Mouse (Mus musculus): ENCODE measurements around the gene Rap2c.

Rap2c gene

DNA sequence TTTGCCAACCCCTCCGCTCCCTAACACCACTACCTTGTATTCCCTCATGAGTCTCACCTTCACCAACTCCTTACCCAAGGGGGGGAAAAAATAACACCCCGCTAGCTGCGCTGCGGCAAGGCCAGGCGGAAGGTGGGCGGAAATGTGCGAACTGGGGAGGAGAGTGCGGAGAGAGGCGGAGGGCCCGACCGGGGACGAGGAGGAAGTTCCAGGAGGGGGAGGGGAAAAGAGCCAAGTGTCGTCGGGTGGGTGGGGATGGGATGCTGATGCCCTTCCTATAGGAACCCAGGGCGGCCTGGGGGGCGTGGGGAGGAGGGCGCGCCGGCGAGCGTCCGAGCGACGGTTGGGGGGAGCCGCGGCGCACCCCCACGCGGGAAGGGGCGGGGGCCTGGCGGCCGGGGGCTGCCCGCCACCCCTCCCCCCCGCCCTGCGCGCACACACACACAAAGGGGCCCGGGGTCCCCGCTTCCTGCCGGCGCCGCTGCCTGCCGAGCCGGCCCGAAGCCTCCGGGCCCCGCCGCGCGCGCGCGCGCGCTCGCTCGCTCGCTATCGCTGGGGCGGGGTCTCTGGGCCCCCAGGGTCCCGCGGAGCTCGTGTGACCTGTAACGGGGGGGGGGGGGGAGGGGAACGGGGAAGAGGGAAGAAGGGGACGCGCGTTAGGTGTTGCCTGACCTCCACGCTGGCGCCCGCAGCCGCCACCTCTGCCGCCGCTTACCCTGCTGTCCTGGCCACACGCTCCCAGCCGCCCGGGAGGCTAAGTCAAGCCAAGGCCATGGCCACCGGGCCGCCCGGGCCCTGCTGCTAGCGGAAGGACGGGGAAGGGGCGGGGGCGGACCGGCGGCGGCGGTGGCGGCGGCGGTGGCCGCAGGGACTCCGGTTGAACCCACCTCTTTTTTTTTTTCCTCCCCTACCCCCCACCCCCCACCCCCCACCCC is at the start of gene Rap2c:
TSS of gene Rap2c (minus strand) at position 168 of the 935 bp plus-strand sequence.
- DNase-seq (ENCODE audit: low spot score), result peak; percentile 54

DNA sequence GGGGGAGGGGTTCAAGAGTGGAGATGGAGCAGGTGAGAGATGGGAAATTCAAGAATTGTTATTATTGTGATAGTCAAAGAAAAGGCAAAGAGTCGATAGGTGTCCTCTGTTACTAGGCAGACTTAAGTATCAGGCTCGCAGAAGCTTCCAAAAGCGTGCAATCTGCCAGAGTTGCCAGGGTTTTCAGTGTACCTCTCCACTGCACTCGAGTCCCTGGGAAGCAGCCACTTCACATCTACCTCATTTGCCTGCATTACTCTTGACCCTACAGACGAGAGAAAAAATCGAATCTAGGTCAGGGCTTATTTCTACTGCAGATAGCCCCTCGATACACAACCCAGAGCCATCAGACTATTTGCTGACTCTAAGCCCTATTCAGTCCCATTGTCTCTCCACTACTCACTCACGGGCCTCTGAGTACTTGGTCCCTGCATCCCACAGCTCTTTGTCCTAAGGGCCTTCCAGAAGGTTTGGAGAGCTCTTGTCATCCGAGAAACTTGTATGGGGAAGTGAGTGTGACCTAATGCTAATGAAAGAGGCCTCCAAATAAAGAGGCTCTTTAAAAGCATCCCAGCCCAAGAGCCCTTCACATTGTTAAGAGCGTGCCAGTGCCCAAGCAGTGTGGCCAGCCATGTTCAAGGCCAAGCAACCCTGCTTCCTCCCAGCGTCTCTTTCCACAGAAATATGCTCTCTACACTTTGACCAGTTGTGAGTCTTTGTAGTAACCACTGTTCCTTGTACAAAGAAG is 48.9 kb upstream of the Rap2c start:
- DNase-seq (ENCODE audit: low spot score), result no peak

DNA sequence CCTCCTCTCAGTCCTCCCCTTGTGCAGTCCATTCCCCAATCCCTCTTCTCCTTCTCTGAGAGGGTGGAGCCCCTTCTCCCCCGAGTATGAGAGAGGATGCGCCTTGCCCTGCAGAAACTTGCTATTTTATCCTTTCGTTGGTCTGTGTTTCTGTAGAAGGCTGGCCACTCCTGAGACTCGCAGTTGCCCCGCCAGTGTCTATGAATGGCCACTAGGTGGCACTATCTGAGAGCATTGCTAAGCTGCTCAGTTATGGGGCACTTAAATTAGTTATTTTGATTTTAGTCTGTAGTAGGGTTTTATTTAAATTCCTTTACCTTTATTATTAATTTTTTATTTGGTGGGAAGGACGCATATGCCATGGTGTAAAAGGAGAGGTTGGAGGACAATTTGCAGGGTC is 48.0 kb upstream of the Rap2c start:
- peak; percentile 18 for DNase-seq (ENCODE audit: low spot score)

DNA sequence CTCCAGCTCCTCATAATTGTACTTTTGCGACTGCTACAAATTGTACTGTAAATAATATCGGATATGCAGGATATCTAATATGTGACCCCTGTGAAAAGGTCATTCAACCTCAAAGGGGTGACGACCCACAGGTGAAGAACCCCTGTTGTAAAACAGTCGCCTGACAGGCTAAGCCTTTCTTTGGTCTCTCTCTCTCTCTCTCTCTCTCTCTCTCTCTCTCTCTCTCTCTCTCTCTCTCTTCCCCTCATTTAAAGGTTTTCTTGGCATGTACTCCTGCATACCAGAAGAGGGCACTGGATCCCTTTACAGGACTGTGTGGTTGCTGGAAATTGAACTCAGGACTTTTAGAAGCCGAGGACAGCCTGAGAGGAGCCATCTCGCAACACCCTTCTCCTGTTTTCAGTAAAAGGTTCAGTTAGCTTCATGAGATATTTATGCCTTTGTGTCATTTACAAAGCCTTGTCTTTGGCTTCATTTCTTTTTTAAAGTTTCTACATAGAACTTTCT is 47.4 kb upstream of the Rap2c start:
- no peak for DNase-seq (ENCODE audit: low spot score)

DNA sequence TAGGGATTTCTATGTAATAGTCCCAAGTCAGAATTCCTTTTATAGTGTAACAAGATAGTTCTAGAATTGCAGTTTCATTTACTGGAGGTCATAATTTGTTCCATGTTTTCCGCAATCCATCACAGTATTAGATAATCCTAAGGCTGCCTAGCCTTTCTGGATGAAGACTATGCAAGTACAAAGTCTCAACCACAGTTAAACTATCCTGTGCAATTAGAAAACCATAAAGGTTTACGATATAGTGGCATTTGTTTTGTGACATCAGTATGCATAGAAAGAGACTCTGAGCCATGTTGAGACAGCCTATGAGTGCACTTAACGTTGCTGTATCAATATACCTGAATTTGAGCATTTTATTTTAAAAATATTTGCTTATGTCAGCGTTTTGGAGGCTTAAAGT is 42.4 kb upstream of the Rap2c start:
- no peak for DNase-seq (ENCODE audit: low spot score)

DNA sequence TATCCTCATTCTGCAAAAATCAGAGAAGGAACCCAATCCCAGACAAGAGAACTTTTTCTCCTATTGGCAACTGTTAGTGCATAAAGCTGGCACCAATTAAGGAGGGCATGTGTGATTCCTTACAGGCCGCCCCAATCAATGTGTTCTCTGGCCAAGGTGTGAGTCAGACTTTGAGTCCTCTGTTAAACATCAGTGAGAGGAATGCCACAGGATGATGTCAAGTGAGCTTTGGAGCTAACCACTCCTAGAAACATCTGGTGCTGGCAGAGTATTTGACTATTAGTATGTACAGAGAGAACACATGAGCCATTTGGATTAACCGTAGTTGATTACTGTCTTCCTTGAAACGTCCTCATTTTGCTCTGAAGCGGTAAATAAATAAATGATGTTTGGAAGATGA is 40.9 kb upstream of the Rap2c start:
- DNase-seq (ENCODE audit: low spot score), result no peak

DNA sequence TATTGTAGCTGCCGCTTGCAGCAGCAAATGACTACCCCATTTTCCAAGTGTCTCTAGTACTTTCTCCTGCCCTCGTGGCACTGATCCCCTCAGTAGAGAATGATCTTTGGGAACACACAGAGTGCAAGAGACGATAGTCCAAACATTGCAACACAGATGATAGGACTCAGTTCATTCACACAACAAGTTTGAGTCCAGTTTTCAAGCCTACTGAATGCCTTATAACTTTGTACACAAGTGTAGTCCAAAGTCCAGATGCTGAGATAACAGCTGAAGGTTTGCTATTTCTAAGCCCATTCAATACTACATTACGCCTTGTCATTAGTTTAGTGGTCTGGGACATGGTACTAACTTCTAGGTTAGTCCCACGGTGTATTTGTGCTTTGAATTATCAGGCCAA is 40.5 kb upstream of the Rap2c start:
- DNase-seq (ENCODE audit: low spot score), result no peak

DNA sequence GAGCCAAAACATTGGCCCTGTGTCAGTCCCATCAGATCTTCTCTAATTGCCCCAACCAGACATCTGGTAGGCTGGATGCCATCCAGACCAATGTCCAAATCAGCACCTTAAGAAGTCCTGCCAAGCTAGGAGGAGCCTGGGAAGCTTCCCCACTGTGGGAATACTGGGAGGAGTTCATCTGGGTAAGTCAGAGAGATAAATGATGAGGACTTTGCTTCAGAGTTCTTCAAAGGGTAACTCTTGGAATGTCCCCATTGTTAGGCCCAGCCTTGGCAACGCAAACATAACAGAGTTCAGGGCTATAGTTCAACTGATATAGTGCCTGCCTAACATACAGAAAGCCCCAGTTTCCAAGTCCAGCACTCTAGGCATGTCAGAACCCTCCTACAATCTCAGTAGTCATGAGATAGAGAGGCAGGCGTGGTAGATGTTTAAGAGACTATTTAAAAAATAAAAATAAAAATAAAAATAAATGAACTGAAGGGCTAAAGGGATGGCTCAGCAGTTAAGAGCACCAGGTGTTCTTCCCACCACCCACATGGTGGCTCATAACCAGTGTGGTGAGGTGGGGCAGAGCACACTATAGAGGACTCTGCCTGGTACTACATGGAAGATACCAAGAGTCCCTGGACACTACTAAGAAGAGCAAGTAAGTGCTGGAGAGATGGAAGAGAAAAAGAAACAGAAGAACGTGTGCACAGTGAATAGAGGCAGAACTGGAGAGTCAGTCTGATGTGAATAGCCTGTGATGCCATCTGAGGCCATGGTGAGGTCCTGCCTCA is 34.1 kb upstream of the Rap2c start:
- DNase-seq (ENCODE audit: low spot score), result no peak

DNA sequence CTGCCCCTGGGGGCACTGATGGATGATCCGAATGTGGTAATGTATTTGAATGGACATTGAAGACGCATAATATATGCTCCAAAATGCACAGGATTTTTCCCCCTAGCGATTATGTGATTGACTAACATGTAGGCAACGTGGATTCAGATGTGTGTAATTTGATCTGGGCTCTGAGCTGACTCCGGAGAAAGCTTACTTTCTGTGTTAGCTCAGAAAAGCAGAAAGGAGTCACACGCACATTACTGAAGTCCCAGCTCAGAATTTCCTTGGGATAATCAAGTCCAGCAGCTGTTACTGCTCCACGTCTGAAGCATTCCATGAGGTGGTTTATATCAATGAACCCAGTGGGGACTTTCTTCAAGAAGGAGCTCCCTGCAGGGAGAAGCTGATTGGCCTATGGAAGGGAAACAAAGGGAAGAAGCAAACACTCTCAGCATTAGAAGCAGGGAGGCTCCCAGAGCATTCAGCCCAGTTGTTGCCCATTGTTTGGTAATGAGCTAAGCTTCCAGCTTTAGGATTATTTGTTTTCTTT is 17.9 kb upstream of the Rap2c start:
- no peak for DNase-seq (ENCODE audit: low spot score)

DNA sequence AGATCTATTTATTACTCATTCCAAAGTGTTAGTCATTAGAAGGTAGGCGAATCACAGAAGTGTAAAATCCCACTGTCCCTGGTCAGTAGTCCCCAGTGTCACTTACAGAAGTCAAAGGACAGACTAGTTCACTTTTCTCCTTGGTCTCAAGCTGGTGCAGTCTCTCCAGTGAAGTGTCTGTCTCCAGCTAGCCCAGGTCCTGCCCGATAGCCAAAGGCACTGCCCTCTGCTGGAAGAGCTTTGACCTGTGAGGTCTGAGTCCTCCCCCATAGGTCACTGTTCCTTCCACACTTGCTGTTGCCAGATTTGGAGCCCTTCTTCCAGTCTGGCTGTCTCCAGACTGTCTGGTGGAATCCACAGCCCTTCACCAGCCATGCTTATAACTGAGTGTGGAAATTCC is 2.1 kb upstream of the Rap2c start:
- DNase-seq (ENCODE audit: low spot score), result peak; percentile 46

DNA sequence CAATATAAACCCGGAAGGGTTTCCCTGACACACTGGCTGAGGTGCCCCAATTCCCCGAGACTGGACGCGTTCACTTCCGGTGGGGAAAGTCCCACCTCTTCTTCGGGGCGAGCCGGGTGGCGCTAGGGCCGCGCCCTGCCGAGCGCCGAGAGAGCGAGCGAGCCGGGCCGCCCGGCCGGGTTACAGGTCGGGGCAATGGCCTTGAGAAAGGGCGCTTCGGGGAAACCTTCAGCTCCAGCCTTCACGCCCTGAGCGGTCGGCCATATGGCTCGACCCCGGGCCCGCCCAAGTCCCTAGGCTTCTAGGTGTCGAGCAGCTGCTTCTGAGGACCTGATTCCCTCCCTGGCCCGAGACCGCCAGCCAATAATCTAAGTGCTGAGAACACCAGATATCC is 965 bp upstream of the Rap2c start:
- DNase-seq (ENCODE audit: low spot score), result peak; percentile 71

DNA sequence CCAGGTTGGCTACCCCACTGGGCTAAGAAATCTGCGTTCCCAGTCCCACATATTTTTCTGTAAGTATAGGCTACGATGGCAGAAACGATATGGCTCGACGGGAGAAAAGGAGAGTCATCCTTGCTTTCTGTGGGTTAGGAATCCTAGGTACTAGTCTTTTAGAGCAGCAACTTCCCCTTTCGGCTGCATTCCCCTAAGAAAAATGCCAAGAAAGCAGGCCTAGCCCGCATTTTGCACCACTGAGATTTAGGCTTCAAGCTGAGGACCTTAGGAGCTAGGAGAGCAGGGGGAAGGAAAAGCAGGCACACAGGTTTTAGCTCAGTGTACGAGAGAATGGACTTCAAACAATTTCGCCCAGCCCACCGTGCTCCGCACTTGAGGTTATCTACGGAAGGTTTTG is 892 bp downstream of the Rap2c start:
- no peak for DNase-seq (ENCODE audit: low spot score)

DNA sequence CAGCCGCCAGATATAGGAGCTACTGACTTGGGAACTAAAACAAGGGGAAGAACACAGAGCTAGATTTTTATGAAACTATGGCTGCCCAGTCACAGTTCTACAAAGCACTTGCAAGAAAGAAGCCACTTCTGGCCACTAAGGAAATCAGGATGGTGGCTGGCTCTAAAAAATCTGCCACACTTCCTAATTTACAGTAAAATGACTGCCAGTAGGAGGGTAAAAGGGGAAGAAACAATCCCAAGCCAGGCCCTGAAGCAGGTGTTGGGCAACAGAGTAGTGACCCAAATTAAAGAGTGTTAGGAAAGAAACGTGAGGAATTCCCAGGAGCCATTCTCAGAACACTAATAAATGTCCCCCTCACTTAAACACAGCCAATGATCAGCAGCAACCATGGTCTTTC is 5.5 kb downstream of the Rap2c start:
- DNase-seq (ENCODE audit: low spot score), result no peak

DNA sequence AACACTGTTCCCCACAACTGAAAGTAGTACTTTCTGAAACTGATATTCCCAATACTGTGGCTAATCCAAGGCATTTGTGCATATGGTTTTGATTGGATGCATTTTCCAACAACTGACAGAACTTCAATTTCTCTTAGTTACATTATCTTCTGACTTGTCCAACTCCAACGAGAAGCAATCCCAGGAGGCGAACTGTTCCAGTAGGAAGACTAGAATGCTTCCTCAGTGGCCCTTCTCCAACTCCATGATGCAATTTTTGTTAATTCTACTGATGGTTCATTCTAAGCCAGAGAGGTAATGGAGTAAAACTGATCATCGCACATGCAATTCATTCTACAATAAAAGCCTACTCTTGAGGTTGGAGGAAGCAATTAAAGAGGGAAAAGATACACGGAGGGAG is 7.5 kb downstream of the Rap2c start:
- no peak for DNase-seq (ENCODE audit: low spot score)

DNA sequence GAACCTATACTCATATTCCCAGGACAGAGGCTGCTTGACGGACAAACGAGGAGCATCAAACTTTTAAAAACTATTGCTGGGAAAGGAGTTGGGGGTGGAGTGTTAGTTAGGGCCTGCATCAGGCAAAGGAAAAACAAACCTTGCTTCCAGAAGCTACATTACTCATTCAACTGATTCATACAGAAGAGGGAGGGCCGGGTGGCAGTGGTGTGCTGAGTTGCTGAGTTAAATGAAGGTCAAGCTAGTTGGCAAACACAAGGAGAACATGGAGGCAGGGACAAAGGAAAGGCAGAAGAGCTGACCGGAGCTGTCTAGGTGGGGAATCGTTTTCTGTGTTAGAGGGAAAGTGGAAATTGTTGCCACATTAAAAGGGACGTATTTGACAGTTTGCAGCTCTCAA is 17.0 kb downstream of the Rap2c start:
- no peak for DNase-seq (ENCODE audit: low spot score)

DNA sequence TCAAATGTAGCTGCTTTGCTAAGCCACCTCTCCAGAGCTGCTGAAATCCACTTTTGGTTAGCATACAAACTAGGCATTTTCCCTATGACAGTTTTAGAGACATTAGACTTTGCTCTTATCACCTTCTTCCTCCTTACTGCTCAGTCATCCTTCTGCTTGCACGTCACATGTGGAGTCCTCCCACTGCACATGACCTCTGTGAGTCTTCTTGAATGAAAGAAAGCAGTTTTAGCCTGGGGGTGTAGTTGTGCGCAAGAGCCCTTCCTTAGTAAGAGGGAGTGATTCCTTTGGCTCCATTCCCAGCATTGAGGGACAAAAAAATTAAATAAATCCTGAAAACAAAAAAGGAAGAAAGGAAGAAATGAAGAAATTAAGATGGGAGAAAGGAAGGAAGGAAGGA is 22.5 kb downstream of the Rap2c start:
- no peak for DNase-seq (ENCODE audit: low spot score)

DNA sequence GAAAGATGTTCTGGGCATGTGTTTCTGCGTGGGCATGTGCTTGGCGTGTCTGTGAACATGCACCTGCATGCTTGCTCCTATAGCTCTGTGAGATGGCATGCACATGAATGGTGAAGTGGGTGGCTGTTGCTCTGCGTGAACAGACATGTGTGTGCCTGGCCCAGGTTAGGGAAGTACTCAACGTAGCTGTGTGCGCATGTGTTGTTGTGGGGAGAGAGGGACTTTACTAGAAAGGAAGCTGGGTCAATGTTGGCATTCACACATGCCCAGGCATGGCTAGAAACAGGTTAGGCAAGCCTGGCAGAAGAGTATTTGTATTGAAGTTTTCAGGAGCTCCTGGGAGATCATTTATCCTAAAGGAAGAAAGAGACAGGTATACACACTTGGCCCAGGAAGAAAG is 26.5 kb downstream of the Rap2c start:
- DNase-seq (ENCODE audit: low spot score), result no peak

DNA sequence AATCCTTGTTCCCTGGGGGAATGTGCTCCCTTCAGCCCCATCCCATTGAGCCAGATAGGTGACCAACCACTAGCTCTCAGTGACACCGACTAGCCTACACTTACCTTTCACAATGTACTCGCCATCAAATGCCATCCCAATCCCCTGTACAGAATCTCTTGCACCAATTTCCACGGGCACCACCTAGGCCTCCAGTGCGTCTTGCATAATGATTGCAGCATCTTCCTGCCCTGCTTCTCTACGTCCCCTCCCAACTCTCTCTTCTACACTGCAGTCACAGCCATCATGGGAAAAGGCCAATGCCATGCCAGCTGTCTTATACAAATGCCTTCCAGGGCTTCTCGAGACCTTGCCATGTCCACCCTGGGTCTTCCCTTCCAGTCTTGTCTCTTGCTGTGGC is 27.9 kb downstream of the Rap2c start:
- no peak for DNase-seq (ENCODE audit: low spot score)

DNA sequence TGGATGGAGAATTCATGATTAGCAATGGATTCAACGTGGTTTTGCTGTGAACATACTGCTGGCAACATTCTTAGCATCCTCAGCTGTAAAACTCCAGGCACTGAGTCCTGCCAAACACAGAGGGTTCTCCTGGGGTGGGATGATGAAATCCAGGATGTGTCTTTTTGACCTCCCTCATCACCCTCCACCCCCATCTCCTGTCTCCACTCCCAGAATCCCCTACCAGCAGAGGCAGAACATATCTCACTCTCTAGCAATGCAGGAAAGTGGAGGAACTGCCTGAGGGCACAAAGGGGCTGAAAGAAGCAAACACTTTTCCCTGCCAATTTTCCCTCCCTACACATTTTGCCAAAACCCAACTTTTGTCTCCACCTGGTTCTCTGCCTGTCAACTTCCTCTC is 29.2 kb downstream of the Rap2c start:
- no peak for DNase-seq (ENCODE audit: low spot score)

DNA sequence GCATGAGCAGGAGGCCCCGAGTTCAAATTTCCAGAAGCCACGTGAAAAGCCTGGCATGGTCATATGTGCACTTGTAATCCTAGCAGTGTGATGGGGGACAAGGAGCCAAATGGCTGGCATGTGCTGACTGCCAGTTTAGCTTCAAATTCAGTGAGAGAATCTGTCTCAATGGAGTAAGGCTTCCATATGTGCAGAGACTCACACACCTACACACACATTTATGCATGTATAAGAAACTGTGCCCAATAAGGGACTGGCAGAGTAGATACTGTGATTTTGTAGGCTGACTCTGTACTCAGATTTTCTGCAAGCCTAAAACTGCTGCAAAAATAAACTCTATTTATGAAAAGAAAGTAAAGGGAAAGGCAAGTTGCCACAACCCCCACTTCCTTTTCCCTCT is 39.4 kb downstream of the Rap2c start:
- DNase-seq (ENCODE audit: low spot score), result no peak

DNA sequence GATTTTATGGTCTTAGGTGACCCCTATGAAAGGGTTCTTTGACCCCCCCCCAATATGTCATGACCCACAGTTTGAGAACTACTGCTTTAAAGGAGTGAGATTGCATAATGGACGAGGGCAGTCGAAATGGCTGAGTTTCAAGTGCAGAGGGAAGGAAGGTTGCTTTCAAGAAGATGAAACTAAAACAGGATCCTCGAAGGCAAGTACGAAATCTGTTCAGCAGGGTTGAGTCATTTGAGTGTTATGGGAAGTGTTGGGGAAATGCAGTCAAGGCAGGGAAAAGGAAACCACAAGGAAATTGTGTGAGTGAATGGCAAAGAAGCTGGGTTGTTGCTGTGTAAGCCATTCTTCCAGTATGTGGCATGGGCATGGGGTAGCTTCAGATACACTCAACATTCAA is 45.7 kb downstream of the Rap2c start:
- DNase-seq (ENCODE audit: low spot score), result no peak

DNA sequence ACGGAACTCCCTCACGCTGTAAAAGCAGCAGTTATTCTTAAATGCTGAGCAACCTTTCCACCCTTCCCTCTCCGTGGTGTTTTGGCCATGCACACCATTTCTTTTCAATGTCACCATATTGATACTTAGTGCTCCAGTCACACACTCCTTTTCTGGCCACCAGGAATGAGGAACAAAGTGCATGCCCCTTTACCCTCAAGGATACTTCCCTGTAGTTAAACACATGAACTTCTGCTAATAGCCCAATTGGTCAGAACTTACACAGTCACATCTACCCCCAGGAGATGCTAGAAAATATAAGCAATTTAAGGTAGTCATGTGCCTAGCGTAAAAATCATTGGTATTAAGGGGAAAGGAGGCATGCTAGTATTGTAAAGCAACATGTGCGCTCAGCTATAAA is 47.9 kb downstream of the Rap2c start:
- no peak for DNase-seq (ENCODE audit: low spot score)

All from MN1 (cell line).